Mouse (Mus musculus) liver, postnatal 0 days (tissue): Measurements from ENCODE around the gene Rtl10.

Experiments
- CTCF ChIP-seq: sonication (generic); IDR thresholded peaks from 2 replicates; pipeline ENCODE4 v1.5.1; 2016; ENCODE audit warnings: antibody characterized with exemption, low read depth
- EP300 ChIP-seq: IDR thresholded peaks from 2 replicates; pipeline ENCODE4 v1.6.1; 2016; ENCODE audit warnings: antibody characterized with exemption, low read depth, mild to moderate bottlenecking

DNA sequence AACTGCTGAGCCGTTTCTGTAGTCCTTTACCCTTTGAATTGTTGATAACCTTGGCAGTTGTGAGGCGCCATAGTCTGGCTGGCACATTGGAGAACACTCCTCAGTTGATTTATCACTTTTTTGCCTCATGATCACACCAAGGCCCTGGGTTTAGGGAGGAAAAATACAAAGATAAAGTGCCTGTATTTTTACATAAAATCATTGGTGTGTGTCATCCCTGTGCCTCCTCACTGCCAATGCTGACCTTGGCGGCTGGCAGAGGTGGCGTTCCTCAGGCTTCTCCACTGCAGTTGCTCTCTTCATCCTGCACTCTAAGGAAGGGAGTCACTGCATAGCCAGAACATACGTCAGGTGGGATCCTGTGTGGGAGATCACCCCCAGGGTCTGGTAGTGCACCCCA lies 13.0 kb downstream of the Rtl10 start:
- TF ChIP-seq CTCF, result no peak
- no peak for TF ChIP-seq EP300
